Mouse (Mus musculus) neural tube, embryonic 13.5 days (tissue): ENCODE measurements at regions not wholly inside any gene's neighbourhood (a gene's known extent, or its start where the extent isn't known, plus 50 kb on each side); places are given as distances from the start of the nearest gene placed in this dataset.

ENCODE experiments used
- ATAC-seq: fragments of 200-750 bp; cut with Nextera tagmentation; 2 replicates; pipeline ENCODE4 v1.8.0; 2017; ENCODE audit warnings: low read depth, mild to moderate bottlenecking, moderate TSS enrichment, moderate library complexity
- H3K27ac ChIP-seq: fragments of 300-500 bp; sonication (generic); replicated peaks from 2 replicates; pipeline ENCODE4 v1.5.1; 2015; ENCODE audit warnings: moderate library complexity, mild to moderate bottlenecking, inconsistent platforms
- H3K27me3 ChIP-seq: fragments of 300-500 bp; sonication (generic); 2 replicates; pipeline ENCODE4 v1.6.1; 2015; ENCODE audit warnings: mild to moderate bottlenecking, inconsistent platforms
- H3K36me3 ChIP-seq: fragments of 300-500 bp; sonication (generic); 2 replicates; pipeline ENCODE4 v1.6.1; 2015; ENCODE audit warnings: mild to moderate bottlenecking, inconsistent platforms
- H3K4me1 ChIP-seq: fragments of 300-500 bp; sonication (generic); replicated peaks from 2 replicates; pipeline ENCODE4 v1.6.1; 2015; ENCODE audit warnings: inconsistent platforms
- H3K4me2 ChIP-seq: fragments of 300-500 bp; sonication (generic); 2 replicates; pipeline ENCODE4 v1.6.1; 2015; ENCODE audit warnings: inconsistent platforms, mild to moderate bottlenecking, moderate library complexity
- H3K4me3 ChIP-seq: fragments of 300-500 bp; sonication (generic); 2 replicates; pipeline ENCODE4 v1.5.1; 2015; ENCODE audit warnings: mild to moderate bottlenecking, inconsistent platforms
- H3K9ac ChIP-seq: fragments of 300-500 bp; sonication (generic); 2 replicates; pipeline ENCODE4 v1.6.1; 2015; ENCODE audit warnings: moderate library complexity, mild to moderate bottlenecking, inconsistent platforms
- H3K9me3 ChIP-seq: fragments of 300-500 bp; sonication (generic); 2 replicates; pipeline ENCODE4 v1.6.1; 2016; ENCODE audit warnings: inconsistent platforms
- WGBS: fragments of 180-500 bp; shearing (Covaris S2); methylation state at CpG from one replicate; pipeline ENCODE4 v1.1.7; 2015; 5-methylcytosine and 5-hydroxymethylcytosine counted together

DNA sequence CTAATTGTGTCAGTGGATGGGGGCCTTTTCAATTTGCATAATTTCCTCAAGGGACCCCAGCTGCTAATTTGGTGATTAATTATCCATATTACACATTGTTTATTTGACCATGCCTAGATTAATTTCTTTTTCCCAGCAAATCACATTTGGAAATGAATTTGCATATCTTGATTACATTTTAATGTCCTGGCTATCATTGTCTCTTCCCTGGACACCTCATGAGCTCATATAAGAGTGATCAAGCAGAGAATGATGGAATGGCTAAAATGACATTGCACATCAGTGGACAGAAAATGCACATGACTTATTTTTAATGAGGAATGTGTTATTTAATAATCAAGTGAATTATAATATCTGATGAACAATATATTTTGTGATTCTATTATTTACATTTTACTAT lies 392.1 kb downstream of the Btg1 start:
- H3K9me3 ChIP-seq = no peaks in the 10 kb centered on the region
- no peak for ATAC-seq
- H3K27ac ChIP-seq = no peak overlapping the region
- no peaks in the 10 kb centered on the region for H3K27me3 ChIP-seq
- no peaks in the 10 kb centered on the region for H3K4me1 ChIP-seq
- H3K36me3 ChIP-seq = no peaks in the 10 kb centered on the region
- H3K4me2 ChIP-seq = no peak overlapping the region
- H3K9ac ChIP-seq = no peak overlapping the region
- H3K4me3 ChIP-seq = no peak overlapping the region

DNA sequence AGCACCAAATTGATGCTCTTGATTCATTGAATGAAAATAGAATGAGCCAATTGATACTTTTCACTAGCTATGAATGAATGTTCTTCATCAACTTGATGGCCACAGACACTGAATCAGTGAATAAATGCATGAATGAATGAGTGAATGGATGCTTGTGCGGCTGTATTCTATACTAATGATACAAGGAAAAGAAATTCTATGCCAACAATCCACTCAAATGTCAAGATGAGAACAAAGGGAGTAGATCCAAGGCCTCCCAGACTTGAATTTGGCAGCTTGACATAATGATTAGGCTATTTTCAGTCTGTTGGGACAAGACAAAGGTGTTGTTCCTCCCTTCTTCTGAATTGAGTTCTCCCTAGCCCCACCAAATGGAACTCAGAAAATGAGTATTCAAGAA lies 393.1 kb downstream of the Btg1 start:
- no peaks in the 10 kb centered on the region for H3K9me3 ChIP-seq
- H3K4me1 ChIP-seq = no peaks in the 10 kb centered on the region
- no peak overlapping the region for H3K27ac ChIP-seq
- H3K36me3 ChIP-seq = no peaks in the 10 kb centered on the region
- no peak overlapping the region for H3K9ac ChIP-seq
- H3K27me3 ChIP-seq = no peaks in the 10 kb centered on the region
- WGBS = 67% methylated on average over 1 of the region's 1 CpGs
- H3K4me3 ChIP-seq = no peak overlapping the region
- no peak overlapping the region for H3K4me2 ChIP-seq
- ATAC-seq = no peak

DNA sequence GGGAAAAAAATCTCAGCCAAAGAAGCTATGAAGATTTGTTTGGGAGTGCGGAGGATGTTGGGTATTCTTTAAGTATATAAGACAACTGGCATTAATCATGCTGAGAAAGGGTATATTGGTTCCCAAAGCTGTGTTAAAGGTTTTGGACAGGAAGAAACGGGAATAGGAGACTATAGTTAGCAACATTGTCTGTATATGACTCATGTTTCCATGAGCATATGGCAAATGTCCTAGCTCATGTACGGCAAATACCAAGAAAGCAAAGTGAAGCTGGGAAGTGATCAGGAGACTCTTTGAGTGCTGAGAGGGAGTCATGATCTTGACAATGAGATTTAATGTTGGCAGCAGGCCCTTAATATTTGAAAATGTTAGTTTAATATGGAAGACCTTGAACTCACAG lies 401.8 kb downstream of the Btg1 start:
- Histone ChIP-seq H3K4me1 (no peaks in the 10 kb centered on the region), H3K27me3 (no peaks in the 10 kb centered on the region), H3K4me2 (no peak overlapping the region), H3K9ac (no peak overlapping the region), H3K27ac (no peak overlapping the region), H3K36me3 (no peaks in the 10 kb centered on the region), H3K4me3 (no peak overlapping the region), H3K9me3 (no peaks in the 10 kb centered on the region)
- ATAC-seq = no peak
- 76% methylated on average over 3 of the region's 3 CpGs for WGBS

DNA sequence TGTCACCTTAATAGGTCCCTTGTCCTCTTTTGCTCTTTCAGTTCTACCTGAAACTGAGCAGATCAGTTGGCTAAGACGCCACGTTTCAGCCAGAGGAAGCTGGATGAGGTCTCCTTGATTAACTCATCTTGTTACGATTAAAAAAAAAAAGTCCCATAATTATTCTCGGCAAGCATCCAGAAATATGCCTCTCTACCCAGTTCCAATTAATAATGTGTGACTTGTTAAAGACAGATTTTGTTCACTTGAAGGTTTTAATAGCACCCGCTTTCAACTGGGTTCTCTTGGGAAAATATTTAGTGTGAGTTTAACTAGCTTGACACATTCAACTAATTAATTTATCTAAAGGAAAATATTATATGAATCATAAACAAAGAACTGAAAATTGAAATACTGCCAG lies 412.0 kb downstream of the Btg1 start:
- Histone ChIP-seq H3K9ac (no peak overlapping the region), H3K9me3 (no peaks in the 10 kb centered on the region), H3K27ac (no peak overlapping the region), H3K4me3 (no peak overlapping the region), H3K4me1 (no peaks in the 10 kb centered on the region), H3K27me3 (no peaks in the 10 kb centered on the region), H3K4me2 (no peak overlapping the region), H3K36me3 (no peaks in the 10 kb centered on the region)
- ATAC-seq = no peak
- WGBS = 81% methylated on average over 5 of the region's 5 CpGs

DNA sequence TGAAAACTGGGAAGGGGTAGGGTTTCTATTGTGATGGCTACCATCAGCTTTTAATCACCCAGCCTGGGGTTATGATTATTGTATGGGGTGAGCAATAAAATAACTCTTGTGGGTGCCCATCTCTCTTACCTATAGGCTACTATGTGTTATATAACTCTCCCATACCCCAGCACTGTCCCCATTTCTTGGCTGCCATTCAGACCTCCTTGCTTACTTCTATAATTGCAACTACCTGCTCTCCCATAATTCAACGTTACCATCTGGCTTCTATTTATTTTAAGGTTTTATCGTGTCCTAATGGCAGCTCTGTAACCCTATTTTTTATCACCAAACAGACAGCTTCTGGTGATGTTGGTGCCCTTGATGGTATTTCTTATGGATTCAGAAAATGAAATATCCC lies 414.2 kb downstream of the Btg1 start:
- no peak overlapping the region for H3K4me3 ChIP-seq
- H3K4me1 ChIP-seq = no peaks in the 10 kb centered on the region
- ATAC-seq = no peak
- WGBS = 88% methylated on average over 2 of the region's 2 CpGs
- H3K27me3 ChIP-seq = no peaks in the 10 kb centered on the region
- no peaks in the 10 kb centered on the region for H3K9me3 ChIP-seq
- H3K36me3 ChIP-seq = no peaks in the 10 kb centered on the region
- H3K4me2 ChIP-seq = no peak overlapping the region
- no peak overlapping the region for H3K27ac ChIP-seq
- no peak overlapping the region for H3K9ac ChIP-seq

DNA sequence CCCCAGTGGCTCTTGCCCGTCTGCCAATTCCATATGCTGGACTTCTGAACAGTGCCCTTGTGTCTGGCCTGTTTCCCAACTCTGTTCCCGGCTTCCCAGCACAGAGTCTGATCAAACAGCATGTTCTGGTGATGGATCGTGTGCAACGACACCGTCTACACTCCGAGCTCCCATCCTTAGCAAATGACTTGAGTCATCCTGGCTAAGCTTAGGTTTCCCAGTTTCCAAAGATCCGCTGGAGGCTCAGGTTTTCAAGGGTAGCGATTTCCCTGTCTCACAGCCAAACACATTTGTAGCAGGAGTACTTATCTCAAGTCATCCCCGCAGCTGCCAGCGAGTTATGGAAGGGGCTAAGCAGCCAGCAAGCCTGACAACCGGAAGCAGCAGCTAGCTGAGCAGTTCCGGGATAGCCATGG lies 418.6 kb downstream of the Btg1 start:
- Histone ChIP-seq H3K4me3 (no peak overlapping the region), H3K9ac (no peak overlapping the region), H3K27me3 (no peaks in the 10 kb centered on the region), H3K27ac (no peak overlapping the region), H3K4me2 (no peak overlapping the region), H3K36me3 (no peaks in the 10 kb centered on the region), H3K9me3 (no peaks in the 10 kb centered on the region), H3K4me1 (no peaks in the 10 kb centered on the region)
- no peak for ATAC-seq
- 83% methylated on average over 12 of the region's 12 CpGs for WGBS

DNA sequence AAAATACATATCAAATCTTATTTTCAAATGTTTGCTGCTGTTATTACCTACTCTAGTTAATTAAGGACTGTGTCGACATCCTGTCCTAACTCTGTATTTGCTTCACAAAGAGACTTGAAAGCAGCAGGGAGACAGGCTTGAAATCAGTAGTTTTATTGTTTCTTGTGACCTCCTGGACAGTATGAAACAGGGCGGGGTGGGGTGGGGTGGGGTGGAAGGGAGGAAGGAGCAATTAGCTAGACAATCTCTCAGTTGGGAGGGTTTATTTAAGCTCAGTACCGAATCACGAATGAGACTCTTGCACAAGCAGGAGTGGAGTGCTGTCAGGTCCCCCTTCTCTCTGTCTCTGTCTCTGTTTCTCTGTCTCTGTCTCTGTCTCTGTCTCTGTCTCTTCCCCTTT lies 421.2 kb downstream of the Btg1 start:
- H3K27ac ChIP-seq = no peak overlapping the region
- WGBS = 27% methylated on average over 4 of the region's 4 CpGs
- ATAC-seq = no peak
- H3K4me3 ChIP-seq = no peak overlapping the region
- no peaks in the 10 kb centered on the region for H3K27me3 ChIP-seq
- H3K4me1 ChIP-seq = no peaks in the 10 kb centered on the region
- no peak overlapping the region for H3K4me2 ChIP-seq
- no peaks in the 10 kb centered on the region for H3K9me3 ChIP-seq
- no peaks in the 10 kb centered on the region for H3K36me3 ChIP-seq
- no peak overlapping the region for H3K9ac ChIP-seq

GRCm38 (mm10) chr10:97047566-97047965 lies 430.8 kb downstream of the Btg1 start:
- H3K4me3 ChIP-seq = no peak overlapping the region
- WGBS = 68% methylated on average over 2 of the region's 2 CpGs
- peaks cover 4% of the 10 kb centered on the region; the same call in 1 of the 2 replicates for H3K9me3 ChIP-seq
- H3K4me1 ChIP-seq = no peaks in the 10 kb centered on the region
- no peak overlapping the region for H3K27ac ChIP-seq
- H3K27me3 ChIP-seq = no peaks in the 10 kb centered on the region
- no peak overlapping the region for H3K4me2 ChIP-seq
- no peak for ATAC-seq
- H3K9ac ChIP-seq = no peak overlapping the region
- no peaks in the 10 kb centered on the region for H3K36me3 ChIP-seq

GRCm38 (mm10) chr10:97047996-97048395 lies 431.2 kb downstream of the Btg1 start:
- 74% methylated on average over 2 of the region's 2 CpGs for WGBS
- H3K9ac ChIP-seq = no peak overlapping the region
- no peak for ATAC-seq
- no peaks in the 10 kb centered on the region for H3K27me3 ChIP-seq
- H3K36me3 ChIP-seq = no peaks in the 10 kb centered on the region
- no peak overlapping the region for H3K4me2 ChIP-seq
- H3K27ac ChIP-seq = no peak overlapping the region
- H3K4me1 ChIP-seq = no peaks in the 10 kb centered on the region
- H3K9me3 ChIP-seq = peaks cover 4% of the 10 kb centered on the region; the same call in 1 of the 2 replicates
- no peak overlapping the region for H3K4me3 ChIP-seq

DNA sequence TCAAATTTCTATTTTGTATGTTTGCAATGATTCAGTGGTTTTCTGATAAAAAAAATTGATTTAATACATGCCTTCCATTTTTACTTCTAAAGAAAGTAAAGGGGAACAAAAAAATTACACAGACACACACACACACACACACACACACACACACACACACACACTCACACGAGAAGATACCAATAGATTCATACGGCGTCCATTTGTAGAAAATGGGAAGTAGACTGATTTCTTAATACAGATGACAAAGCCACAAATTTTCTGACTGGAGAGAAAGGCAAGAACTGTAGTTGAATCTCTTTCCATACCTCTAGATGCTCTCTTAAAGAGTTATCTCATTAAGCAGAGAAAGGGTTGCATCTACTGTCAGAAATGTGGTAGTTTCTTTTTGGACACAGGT lies 424.9 kb upstream of the Dcn start:
- Histone ChIP-seq H3K9me3 (no peaks in the 10 kb centered on the region), H3K9ac (no peak overlapping the region), H3K4me2 (no peak overlapping the region), H3K27ac (no peak overlapping the region), H3K4me3 (no peak overlapping the region), H3K27me3 (no peaks in the 10 kb centered on the region), H3K4me1 (no peaks in the 10 kb centered on the region), H3K36me3 (no peaks in the 10 kb centered on the region)
- 97% methylated on average over 3 of the region's 3 CpGs for WGBS
- no peak for ATAC-seq

DNA sequence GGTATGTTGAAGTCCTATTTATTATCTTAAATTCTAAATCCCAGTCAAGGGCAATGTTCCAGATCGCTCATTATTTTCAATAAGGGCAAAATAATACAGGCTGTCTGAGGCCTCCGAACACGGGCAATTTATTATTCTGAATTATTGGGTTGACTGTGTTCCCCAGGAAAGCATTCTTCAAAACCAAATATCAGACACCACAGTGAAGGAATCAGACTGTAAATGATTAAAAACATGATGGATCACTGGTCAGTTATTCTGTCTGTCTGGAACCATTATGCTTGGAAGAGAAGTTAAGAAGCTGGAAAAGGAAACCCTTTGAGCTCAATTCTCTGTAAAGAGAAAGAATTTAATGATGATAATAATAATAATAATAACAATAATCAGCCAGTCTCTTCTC lies 417.4 kb upstream of the Dcn start:
- ATAC-seq = no peak
- WGBS = 50% methylated on average over 3 of the region's 3 CpGs
- H3K4me2 ChIP-seq = no peak overlapping the region
- H3K36me3 ChIP-seq = no peaks in the 10 kb centered on the region
- no peak overlapping the region for H3K9ac ChIP-seq
- H3K27me3 ChIP-seq = no peaks in the 10 kb centered on the region
- H3K4me1 ChIP-seq = peaks cover 14% of the 10 kb centered on the region
- H3K9me3 ChIP-seq = 0 out of 2 replicates have a peak, but pooled peaks cover 3% of the 10 kb centered on the region
- H3K27ac ChIP-seq = peak overlapping the region; percentile 33; the same call in 1 of the 2 replicates
- no peak overlapping the region for H3K4me3 ChIP-seq

DNA sequence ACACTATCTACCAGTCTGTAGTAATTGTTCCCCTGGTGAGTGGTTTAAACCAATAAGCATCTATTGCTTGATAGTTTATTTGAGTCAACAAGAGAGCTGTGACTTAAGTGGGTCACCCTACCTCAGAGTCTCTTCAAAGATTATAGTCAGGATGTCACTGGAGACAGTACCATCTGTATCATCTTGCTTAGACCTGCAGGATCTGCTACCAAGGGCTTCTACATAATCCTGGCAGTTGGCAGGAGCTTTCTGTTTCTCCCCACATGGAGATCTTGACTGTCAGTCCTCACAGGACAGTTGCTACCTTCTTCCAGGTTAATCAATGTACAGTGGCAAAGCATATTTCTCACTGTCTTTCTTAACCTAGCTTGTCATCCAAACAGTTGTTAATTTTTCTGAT lies 414.9 kb upstream of the Dcn start:
- no peak overlapping the region for H3K27ac ChIP-seq
- no peak overlapping the region for H3K9ac ChIP-seq
- H3K4me2 ChIP-seq = no peak overlapping the region
- 0 out of 2 replicates have a peak, but pooled peaks cover 3% of the 10 kb centered on the region for H3K9me3 ChIP-seq
- peaks cover 14% of the 10 kb centered on the region for H3K4me1 ChIP-seq
- no peaks in the 10 kb centered on the region for H3K27me3 ChIP-seq
- ATAC-seq = no peak
- H3K4me3 ChIP-seq = no peak overlapping the region
- H3K36me3 ChIP-seq = no peaks in the 10 kb centered on the region

DNA sequence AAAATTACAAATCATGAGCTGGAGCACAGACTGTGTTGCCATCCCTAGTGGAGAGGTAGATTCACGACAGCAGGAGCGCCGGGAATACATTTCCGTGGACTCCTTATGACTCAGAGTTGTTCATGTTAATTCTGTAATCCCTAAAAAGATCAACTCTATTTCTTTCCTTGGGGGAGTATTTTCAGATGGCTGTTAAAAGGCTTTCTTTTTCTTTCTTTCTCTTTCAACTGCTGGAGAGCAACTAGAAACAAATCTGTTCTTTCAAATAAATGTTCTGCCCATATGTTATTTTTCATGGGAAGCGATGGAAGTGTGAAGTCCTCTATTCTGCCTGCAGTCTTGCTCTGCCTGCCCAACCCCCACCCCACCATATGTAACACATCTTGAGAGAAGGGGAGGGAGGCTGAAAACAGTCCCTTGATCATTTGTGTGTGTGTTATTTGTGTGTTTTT lies 401.4 kb upstream of the Dcn start:
- 66% methylated on average over 5 of the region's 5 CpGs for WGBS

More for the DNA sequence above, 401.4 kb upstream of the Dcn start:
- H3K4me3 ChIP-seq = no peak overlapping the region
- H3K9ac ChIP-seq = no peak overlapping the region
- no peak for ATAC-seq
- H3K27ac ChIP-seq = no peak overlapping the region
- H3K36me3 ChIP-seq = no peaks in the 10 kb centered on the region
- H3K4me2 ChIP-seq = no peak overlapping the region
- H3K4me1 ChIP-seq = no peaks in the 10 kb centered on the region
- no peaks in the 10 kb centered on the region for H3K27me3 ChIP-seq
- no peaks in the 10 kb centered on the region for H3K9me3 ChIP-seq
